22 mouse cellular contexts compared by ENCODE assay signal in the genomic region with DNA sequence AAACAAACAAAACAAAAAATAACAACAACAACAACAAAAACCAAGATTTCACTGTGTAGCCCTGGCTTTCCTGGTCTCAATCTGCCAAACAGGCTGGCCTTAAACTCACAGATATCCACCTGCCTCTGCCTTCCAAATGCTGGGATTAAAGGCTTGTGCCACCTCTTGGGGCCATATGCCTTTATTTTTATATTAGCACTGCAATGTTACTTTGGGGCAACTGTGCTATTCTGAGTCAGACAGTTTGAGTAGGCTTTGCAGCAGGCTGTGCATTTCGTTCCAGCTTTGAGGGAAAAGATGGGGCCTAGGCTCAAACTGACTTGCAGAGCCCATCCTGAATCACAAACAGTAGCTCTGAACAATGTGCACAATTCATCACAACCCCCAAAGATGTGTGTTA. TPM values are rescaled to one million over a fixed set of nuclear protein-coding genes. Genes with fewer than 3 reads are reported as not detected.
"Had no signal": no experiment of that assay in that cellular context is flagged by ENCODE, and none has a peak within 500 bp of the region (broad histone marks: within the 10 kb centered on the region; RNA-seq: fewer than 3 reads in every experiment).

No protein-coding gene starts in this region.

- H3K9ac ChIP-seq: limb, embryonic 13.5 days; liver, embryonic 12.5 days; liver, embryonic 15.5 days; lung, embryonic 15.5 days had no signal

- H3K36me3 ChIP-seq: limb, embryonic 10.5 days; limb, embryonic 13.5 days; liver, embryonic 12.5 days; liver, embryonic 15.5 days; lung, embryonic 15.5 days had no signal

- H3K4me2 ChIP-seq: limb, embryonic 13.5 days; liver, embryonic 12.5 days; liver, embryonic 15.5 days; lung, embryonic 15.5 days; midbrain, embryonic 11.5 days had no signal

- ATAC-seq: intestine, postnatal 0 days; liver, embryonic 12.5 days had no signal

- H3K9me3 ChIP-seq: limb, embryonic 10.5 days; limb, embryonic 13.5 days; liver, embryonic 12.5 days; liver, embryonic 15.5 days; lung, embryonic 15.5 days had no signal

- H3K4me3 ChIP-seq: limb, embryonic 10.5 days; limb, embryonic 13.5 days; liver, embryonic 12.5 days; liver, embryonic 15.5 days; lung, embryonic 15.5 days had no signal

- DNase-seq: kidney, adult 2 months; kidney, postnatal 25 days; liver; lung, adult 18-20 months; lung, postnatal 10 days; lung, postnatal 4 days; midbrain, embryonic 14.5 days; right cerebral cortex, adult 18-20 months; right cerebral cortex, postnatal 25 days; spleen, adult 18-20 months; thymus, adult 18-20 months; thymus, postnatal 36 days had no signal

- H3K27me3 ChIP-seq: limb, embryonic 13.5 days; liver, embryonic 12.5 days; liver, embryonic 15.5 days; lung, embryonic 15.5 days had no signal

- H3K27ac ChIP-seq: kidney, postnatal 0 days; limb, embryonic 10.5 days; limb, embryonic 13.5 days; liver, embryonic 12.5 days; liver, embryonic 15.5 days; lung, embryonic 15.5 days had no signal

RNA-seq across cellular contexts. Expression of a gene that starts 42.0 kb away (rescaled TPM):
- total RNA-seq: megakaryocyte progenitor cell, adult 5-6 weeks; megakaryocyte-erythroid progenitor cell, adult 5-6 weeks had no signal
